Mouse (Mus musculus) spleen, adult 12 weeks (tissue): ENCODE measurements around the gene Abhd8.
"Not testable (repeated sequence)": the region's sequence is repeated elsewhere in the genome, so short reads cannot be mapped to it uniquely, and the experiment has no call there.

Source experiments
- DNase-seq: peaks from one replicate; pipeline ENCODE4 v3.0.0; 2022; ENCODE audit warnings: low spot score

The Abhd8 gene

GRCm38 (mm10) chr8:71460716-71461115 is 2.7 kb downstream of the Abhd8 start:
- DNase-seq = no peak

- no peak for DNase-seq
These were observed 5.7 kb downstream of the Abhd8 start for GRCm38 (mm10) chr8:71457659-71458270.

GRCm38 (mm10) chr8:71456906-71457305 is 6.5 kb downstream of the Abhd8 start:
- no peak for DNase-seq

GRCm38 (mm10) chr8:71454668-71455067 is 8.8 kb downstream of the Abhd8 start:
- DNase-seq = no peak

GRCm38 (mm10) chr8:71452669-71453068 is 10.8 kb downstream of the Abhd8 start:
- DNase-seq = no peak

- DNase-seq = no peak
These were observed 11.7 kb downstream of the Abhd8 start for GRCm38 (mm10) chr8:71451777-71452176.

- DNase-seq = no peak
These were observed 12.1 kb downstream of the Abhd8 start for GRCm38 (mm10) chr8:71451337-71451736.

- DNase-seq = no peak
These were observed 18.4 kb downstream of the Abhd8 start for GRCm38 (mm10) chr8:71445096-71445495.

GRCm38 (mm10) chr8:71441404-71441803 is 22.1 kb downstream of the Abhd8 start:
- DNase-seq = peak; percentile 31

GRCm38 (mm10) chr8:71437041-71437440 is 26.4 kb downstream of the Abhd8 start:
- DNase-seq = no peak

- not testable (repeated sequence) for DNase-seq
These were observed 30.5 kb downstream of the Abhd8 start for GRCm38 (mm10) chr8:71432935-71433334.

GRCm38 (mm10) chr8:71422121-71422520 is 41.3 kb downstream of the Abhd8 start:
- no peak for DNase-seq

- DNase-seq = no peak
These were observed 51.8 kb downstream of the Abhd8 start for GRCm38 (mm10) chr8:71411535-71412273.

- DNase-seq = no peak
These were observed 55.2 kb downstream of the Abhd8 start for GRCm38 (mm10) chr8:71408231-71408630.

GRCm38 (mm10) chr8:71407441-71407840 is 56.0 kb downstream of the Abhd8 start:
- DNase-seq = no peak
